Mouse (Mus musculus) forelimb bud, embryonic 11.5 days (tissue): ENCODE results near the gene Sema4a.

Experiments
- DNase-seq: peaks from one replicate; pipeline ENCODE4 v3.0.0-alpha.2; 2012; ENCODE audit warnings: low read depth, low spot score

Gene Sema4a

DNA sequence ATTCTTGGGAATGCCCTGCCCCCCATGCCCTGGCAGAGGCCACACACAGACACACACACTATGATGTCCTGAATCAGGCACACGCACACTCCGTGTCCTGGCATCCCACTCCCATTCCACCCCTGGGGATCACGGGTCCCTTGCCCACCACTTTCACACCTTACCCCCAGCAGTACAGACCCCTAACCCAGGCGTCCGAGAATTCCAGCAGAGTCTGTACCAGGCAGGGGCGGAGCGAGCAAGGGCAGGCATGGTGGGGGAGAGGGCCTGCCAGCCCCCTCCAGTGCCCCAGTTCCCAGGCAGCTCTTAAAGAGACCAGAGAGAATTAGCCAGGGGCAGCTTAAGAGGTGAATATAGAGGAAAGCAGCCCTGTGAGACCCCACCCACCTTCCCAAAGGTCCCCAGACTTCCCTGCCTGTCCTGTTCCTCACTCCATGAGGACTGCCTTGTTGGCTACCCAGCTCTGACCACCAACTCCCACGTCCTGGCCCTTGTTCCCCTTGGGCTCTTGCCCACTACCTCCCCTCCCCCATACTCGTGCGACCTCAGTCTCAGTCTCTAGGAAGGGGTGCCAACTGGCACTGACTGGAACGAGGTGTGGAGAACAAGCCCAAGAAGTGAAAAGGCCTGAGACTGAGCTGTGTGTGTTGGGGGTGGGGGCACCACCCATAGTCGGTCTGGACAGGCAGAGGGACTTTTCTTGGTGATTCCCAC lies at the start of gene Sema4a:
TSS of gene Sema4a (minus strand) at position 200 of the 714 bp plus-strand sequence.
- DNase-seq: no peak

DNA sequence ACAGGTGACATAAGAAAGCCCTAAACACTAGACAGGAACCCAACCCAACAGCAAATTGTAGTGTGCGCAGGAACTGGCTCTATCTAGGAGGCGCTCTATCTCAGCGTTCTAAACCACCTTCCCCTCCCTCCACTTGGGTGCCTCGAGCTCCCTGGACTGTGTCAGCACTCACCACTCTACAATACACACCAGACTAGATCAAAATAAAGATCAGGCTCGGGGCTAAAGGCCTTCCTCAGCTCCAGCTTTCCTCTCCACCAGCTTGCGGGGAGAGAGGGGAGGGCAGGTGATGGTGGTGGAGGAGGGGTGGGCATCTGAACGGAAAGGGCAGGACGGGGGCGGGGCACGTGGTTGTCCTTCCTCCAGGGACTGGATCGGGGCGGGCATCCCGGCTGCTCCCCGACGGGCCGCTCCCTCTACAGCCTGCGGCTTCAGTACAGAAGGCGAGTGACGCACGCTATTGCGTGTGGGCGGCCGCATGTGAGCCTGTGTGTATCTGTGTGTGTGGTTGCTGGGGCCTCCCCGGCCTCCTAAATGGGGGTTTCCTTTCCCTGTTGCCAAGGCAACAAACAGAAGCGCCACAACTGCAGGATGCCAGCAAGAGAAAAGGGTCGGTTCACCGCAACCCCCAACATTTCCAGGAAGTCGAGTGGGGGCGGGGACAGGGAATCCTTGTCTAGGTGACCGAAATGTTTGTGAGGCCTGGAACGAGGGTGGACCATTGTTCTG lies 48.9 kb upstream of the Sema4a start, which contains the start of gene Lmna:
TSS of gene Lmna (minus strand) at position 265 of the 729 bp plus-strand sequence.
- peak; percentile 97 for DNase-seq

DNA sequence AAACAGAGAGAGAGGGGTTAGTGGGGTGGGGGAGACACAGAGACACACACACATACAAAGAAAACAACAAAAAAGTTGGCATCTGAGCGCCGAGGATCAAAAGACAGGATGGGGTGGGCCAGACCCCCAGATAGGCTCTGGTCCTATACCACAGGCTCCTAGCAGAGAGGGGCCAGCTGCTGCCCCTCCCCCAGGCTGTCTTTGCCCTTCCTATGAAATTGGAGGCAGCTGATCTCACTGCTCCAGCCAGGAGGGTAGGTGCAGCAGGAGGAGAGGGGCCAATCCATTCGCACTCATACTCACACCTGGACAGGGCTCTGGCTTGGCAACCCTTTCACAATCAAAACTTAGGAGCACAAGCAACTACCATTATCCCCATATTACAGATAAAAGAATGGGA lies 48.3 kb upstream of the Sema4a start:
- no peak for DNase-seq

DNA sequence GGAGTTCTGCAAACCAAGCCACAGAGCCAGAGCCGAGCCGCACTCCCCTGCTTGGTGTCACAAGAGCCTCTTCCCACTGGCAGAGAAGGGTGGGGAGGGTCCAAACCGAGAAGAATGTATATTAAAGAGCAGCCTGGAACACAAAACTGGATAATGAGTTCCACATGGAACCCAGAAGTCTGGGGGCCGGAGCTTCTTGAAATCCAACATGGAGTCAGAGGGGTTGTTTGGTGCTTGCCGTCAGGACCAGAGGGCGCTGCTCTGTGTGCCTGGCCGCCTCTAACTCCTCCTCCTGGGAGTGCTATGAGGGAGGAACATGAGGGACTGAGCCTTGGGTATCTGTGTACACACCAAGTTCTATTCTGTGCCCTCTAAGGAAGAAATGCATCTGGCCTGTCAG lies 44.8 kb upstream of the Sema4a start:
- no peak for DNase-seq

DNA sequence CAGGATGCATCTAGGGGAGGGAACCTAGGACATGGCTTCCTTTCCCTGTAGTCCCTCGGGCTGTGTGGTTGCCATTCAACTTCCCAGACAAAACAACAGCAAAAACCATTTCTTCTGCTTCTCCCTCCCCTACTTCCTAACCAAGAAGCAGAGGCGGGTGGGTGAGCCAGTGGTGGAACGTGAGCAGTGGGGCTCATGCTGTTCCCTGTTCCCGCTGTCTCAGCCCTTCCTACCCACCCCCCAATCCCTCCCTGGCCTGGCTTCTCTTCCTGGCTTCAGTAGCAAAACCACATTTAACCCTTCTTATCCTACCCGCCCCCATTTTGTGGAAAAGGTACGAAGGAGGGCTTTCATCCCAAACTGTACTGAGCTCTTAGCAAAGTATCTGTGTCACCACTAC lies 44.1 kb upstream of the Sema4a start:
- no peak for DNase-seq

DNA sequence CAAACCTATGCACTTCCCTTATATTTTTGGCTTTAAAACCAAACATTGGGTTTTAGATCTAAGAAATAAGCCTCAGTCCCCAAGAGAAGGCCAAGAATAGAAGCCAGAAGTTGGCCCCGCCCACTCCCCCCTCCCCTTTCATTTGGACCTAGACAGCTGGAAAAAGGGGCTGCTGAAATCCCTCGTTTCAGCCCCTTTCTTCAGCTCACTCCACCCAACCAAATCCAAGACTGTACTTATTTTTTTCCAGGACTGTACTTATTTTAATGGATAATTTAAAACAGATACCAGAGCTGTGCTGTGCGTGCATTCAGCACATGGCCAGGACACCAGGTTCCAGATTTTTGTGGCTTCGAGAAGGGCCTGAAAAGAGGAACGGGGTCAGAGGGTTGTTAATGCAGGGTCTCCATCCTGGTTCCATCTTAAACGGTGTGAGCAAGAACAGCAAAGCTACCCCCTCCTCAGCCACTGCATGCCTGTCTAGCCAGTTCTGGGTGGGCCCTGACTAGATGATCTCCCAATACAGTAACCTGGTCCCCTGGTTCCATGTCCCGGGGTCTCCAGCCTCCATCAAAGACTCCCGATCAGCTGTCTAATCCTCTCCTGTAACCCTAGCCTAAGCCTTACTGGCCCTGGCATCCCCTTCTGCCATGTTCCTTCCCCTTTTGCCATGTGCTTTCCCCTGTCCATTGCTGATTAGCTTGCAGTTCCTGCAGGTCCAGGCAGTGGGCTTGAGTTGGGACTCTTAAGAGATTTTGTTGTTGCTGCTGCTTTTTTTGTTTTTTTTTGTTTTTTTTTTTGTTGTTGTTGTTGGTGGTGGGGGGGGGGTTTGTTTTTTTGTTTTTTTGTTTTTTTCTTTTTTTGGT lies 43.1 kb upstream of the Sema4a start:
- no peak for DNase-seq

DNA sequence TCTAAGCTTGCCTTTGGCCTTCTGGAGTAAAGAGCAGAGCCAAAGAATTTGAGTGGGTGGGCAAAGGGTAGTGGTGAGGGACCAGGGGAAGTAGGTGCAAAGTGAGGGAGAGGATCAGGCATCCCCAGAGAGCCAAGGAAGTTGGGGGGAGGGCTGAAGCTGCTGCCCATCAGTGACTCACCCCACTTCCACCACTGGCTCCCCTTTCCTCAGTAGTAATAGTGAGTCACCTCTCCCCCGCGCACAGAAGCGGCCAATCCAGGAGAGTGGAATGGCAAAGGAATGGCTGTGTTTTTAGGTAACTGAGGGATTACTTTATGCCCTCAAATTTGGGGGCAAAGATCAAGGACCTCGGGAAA lies 42.5 kb upstream of the Sema4a start:
- no peak for DNase-seq

DNA sequence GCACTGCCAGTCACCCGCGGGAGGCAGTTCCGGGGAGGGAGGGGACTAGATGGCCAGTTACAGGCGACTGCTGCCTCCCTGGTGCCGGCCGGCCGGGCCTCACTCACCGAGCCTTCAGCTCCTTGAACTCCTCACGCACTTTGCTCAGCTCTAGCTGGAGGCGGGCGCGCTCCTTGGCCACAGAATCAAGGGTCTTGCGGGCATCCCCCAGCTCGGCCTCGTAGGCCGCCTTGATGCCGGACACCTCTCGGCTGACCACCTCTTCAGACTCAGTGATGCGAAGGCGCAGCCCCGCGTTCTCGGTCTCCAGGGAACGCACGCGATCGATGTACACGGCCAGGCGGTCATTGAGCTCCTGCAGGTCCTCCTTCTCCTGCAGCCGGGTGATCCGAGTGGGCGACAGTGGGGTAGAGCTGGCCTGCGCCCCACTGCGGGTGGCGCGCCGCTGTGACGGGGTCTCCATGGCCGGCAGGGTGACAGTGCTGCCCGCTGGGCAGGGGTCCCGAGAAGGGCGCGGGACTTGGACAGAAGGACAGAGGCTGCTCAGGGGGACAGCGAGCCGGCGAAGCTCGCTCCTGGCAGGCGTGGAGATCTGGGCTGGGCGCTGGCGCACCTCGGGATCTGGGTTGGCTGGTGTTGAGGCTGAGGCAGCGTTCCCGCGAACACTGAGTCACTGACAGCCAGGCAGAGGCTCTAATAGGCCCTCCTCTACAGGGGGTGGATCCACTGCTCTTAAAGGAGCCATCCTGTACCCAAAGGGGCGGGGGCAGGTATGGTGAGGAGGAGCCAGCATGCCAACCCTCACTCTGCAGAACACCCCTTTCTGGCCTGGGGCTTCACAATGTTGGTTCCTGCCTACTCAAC lies 41.9 kb upstream of the Sema4a start:
- peak; percentile 62 for DNase-seq

DNA sequence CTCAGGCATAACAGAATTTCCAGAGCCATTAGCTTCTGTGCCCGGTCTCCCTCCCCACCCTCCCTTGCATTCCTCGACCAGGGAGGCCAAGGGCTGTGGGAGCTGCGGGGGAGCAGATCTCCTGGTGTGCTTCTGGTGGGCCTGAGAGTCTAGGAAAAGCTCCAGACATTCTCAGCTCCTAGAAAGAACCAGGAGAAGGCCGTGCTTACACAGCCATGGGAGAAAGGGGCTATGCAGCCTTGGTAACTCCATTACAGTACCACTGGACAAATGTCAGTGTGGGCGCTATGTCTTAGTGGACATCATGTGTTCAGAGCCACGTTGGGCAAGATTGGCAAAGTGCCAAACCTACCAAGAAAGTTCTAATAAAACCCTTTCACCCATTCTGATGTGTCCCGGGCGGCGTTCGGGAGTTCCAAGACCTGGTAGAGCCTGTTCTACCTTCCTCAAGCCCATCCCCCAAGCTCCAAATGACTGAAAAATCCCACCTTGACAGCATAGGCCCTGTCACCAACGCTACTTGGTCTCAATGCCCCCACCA lies 41.1 kb upstream of the Sema4a start:
- no peak for DNase-seq

DNA sequence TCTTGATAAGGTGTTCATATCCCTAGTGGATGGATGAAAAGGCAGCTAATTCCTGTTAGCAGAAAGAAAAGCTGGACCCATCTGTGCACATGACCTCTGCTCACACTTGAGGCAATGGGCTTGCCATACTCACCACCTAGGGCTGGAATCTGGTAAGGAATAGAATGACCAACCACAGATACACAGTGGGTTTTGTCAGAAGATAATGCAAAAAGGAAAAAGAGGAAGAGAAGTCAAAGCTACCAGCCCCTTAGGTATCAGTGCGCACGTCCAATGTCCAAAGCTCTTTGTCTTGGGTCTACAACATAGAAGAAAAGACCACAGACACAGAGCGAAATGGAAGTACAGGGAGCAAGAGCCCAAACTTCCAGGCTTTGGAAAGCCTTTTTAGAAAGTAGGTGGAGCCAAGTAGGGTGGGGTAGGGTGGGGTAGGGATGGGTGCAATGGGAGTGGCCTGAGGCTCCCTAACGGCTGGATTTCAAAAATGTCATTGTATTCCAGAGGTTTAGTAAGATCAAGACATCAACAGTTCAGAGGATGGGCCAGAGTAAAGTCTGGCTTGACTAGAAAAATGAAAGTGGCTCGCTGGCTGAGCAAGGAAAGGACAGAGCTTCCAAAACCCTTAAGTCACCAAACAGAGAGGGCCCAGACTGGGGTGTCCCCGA lies 40.5 kb upstream of the Sema4a start:
- DNase-seq: no peak

DNA sequence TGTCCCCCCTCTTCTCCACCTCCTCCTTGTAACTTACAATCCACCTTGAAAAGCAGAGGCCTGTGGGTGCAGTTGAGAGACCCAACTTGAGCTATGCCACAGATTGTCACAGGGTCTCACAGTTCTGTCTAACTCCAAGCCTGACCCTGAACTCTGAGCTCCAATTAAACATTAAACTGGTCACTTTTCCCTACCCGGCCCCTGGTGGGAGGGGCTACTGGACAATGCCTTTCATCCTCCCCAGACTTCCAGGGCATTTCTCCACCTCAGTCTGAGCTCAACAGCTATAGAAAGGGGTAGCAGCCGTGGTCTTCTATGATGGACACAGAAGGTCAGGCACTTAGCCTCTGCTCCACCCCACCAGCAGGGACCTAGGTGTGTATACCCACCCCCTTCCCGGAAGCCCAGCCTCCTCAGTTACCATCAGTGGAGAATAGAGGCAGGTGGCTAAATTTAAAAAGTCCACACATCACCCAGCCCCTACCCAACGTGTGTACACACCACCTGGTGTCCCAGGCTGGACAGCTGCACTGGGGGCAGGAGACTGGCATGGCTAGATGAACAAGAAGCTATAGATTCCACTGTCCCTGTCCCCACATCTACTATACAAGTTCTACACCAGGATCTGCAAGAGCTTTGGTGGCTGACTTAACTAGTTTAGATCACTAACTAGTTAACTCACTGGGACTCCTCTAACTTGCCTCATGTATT lies 39.8 kb upstream of the Sema4a start:
- DNase-seq: no peak

DNA sequence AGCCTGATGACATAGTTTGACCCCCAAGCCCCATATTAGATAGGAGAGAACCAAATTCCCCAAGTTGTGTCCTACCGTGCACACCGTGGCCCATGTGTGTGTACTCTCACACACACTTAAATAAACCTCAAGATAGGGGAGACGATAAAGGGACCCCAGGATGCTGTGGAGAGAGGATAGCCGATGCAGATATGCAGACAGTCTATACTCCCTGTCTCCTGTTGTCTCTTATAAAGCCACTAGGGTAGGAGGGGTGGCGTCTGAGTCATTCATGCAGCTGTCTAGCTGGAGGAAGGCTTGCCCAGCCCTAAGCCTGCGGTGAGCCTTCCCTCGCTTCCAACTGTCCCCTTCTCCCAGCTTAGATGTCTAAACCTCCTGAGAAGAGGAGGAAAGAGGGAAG lies 39.1 kb upstream of the Sema4a start:
- no peak for DNase-seq

DNA sequence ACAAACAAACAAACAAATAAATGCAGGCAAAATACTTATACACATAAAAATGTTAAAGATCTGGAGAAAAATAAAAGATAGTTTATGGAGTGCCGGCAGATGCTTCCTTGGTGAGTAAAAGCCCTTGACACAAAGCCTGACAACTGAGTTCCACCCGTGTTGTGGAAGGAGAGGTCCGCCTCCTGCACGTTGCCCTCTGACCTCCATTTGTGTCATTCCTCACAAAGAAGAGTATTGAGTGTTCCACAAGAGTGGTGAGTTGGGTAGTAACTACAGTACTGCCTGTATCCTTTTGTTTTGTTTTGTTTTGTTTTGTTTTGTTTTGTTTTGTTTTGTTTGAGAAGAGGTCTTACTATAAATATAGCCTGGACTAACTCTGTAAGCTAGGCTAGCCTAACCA lies 38.6 kb upstream of the Sema4a start:
- DNase-seq: no peak

DNA sequence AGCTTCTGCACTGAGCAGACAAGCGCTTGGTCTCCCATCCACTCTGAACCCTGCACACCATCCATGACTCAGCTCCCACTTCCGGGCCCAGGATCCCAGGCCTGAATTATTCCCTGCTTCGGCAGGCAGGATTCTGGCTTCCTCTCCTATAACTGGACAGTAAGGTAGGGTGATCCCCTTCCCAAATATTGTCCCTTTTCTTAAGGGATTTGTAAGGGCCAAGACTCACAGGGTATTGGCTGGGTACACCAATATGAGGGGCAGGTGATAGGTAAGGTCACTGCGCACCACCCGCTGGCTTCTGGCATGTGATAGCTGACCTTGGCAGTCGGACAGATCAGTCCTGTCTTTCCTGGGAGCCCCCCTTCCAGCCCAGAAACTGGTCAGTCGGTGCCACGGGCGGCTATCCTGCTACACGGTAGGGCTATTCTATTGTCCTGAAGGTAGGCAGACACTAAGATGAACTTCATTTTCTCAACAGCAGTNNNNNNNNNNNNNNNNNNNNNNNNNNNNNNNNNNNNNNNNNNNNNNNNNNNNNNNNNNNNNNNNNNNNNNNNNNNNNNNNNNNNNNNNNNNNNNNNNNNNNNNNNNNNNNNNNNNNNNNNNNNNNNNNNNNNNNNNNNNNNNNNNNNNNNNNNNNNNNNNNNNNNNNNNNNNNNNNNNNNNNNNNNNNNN lies 34.9 kb upstream of the Sema4a start:
- no peak for DNase-seq

DNA sequence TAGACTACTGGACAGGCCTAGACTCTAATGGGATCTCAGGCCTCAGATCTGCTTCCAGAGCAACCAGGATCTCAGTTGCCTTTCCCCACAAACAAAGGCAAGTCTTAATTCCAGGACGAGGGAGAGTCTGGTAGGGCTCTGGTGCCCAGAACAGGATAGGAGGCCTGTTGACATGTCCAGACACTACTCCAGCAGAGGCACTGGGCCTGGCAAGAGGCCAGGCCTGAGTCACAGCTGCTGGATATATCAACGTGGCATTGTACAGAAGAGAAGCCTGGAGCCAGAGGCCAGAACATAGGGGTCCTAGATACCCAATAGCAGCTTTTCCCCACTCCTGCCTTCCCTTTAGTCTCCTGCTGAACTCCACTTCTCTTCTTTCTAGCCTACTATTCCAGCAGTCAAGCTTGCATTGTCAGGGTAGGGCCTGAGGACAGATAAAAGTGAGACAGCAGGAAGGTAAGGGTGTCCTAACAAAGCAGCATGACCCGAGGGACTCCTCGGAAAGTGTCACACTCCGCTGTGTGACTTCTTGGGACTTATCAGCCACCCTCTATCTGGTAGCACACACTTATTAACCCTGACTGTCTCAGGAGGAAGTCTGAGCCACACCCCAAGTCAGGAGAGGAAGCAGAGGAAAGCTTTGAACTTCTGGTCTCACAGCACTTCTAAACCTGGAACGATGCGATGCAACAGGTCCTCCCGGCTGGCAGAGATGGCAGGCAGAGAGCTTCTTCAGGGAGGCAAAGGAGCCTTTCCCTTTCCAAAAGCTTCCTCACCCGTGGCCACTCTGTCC lies 34.0 kb upstream of the Sema4a start:
- no peak for DNase-seq

DNA sequence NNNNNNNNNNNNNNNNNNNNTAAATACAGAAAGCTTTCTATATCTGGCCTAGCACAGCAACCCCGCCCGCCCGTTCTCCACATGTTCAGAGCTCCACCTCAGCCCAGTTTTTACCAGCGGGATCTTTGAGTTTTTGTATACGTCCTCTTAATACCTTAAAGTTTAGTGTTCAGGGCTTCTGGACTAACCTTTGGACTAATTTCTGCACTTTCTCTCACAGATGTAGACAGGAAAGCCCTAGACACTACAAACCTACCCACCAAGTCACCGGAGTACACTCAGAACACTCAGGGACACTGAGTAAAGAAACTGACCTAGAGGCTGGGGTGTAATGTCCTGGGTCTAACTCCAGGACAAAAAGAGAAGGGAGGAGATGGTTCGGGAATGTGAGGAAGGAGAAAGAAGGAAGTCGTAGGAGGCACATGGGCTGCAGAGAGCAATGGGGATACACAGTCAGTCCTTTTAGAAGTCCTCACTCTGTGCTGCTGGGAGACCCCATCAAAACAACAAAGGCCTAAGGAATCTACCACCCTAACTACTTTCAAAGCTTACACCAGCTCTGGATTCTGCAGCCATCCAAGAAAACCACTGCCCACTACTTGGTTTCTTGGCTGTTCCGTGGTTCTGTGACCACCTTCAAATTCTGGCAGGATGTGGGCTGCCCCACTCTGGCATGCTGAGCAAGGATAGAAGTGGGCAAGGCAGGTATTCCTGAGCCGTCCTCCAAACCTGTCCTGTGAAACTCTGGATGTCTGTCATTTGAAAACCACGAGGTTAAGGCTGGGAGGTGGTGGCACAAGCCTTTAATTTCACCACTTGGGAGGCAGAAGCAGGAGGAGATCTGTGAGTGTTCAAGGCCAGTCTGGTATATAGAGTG lies 33.0 kb upstream of the Sema4a start:
- no peak for DNase-seq

DNA sequence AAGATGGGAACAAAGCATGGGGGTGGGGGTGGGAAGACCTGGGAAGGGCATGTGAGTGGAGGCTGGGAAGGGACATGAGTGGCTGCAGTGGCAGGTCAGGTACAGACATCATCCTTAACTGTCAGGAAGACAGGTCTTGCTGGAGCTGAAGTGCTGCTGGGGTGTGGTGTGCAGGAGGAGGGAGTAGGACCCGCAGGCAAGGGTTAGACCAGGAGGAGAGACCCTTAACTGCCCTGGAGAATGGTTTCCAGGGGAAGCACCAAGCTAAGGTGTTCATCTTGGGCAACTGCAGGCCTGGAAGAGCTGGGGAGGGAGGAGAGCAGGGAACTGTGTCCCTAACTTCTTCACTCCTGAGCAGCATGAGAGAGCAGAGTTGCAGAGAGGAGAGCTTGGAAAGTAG lies 26.4 kb upstream of the Sema4a start:
- DNase-seq: no peak

DNA sequence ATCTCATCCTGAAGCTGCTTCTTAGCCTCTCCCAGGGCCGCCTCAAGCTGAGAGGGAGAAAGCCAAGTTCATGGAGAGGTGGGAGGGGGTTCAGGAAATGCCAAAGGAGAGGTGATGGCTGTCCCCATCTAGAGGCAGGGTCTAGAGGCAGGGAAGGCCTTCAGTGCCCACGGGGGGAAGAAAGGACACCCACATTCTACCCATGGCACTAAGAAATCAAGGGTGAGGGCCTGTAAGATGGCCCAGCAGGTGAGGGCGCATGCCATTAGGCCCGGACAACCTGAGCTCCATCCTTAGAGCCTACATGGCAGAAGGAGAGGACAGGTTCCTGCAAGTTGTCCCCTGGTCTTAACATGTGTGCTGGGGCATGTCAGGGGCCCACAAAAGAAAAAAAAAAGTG lies 25.9 kb upstream of the Sema4a start:
- no peak for DNase-seq
